Mouse (Mus musculus): ENCODE measurements around the gene Crygd.
A peak's percentile ranks its signal among the peaks of the same experiment; 100 is the strongest.
"Not testable (repeated sequence)": the region's sequence is repeated elsewhere in the genome, so short reads cannot be mapped to it uniquely, and the experiment has no call there.

The Crygd gene

DNA sequence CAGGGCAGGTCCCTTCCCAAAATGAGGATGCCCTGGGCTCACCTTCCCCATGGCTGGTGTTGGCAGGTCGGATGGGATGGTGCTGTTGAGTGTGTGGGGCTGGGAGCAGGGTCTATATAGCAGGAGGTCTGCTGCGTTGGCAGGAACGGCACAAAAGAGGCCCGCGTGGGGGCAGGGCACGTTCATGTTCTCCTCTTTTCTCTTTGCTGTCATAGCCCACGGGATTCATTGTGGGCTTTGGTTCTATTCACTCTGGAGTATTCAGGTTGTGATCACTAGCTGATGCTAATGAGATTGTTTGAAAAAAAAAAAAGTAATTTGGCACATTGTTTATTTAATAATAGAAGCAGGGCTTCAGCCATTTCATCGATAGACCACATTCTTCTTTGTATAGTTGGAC lies at the start of gene Crygd:
Gene Crygd (minus strand): TSS at position 101 of the 400 bp plus-strand sequence.
- DNase-seq = no peak

DNA sequence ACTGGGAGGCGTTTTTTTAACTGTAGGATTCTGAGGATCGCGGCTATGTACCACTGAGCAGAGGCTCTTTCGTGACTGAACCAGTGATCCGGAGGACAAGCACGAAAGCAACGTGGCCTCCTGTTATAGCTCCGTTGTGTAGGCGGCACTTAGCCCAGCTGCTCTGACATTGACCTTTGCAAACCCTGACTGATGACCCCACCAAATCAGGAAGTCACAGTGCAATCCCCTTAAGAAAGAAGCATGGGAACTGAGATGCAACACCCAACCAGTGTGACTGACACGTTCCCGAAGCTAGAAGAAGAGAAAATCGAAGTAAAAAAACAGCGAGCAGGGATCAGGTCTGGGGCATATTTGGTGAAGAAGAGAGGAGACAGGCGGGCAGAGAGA lies 49.5 kb upstream of the Crygd start:
- DNase-seq = no peak

DNA sequence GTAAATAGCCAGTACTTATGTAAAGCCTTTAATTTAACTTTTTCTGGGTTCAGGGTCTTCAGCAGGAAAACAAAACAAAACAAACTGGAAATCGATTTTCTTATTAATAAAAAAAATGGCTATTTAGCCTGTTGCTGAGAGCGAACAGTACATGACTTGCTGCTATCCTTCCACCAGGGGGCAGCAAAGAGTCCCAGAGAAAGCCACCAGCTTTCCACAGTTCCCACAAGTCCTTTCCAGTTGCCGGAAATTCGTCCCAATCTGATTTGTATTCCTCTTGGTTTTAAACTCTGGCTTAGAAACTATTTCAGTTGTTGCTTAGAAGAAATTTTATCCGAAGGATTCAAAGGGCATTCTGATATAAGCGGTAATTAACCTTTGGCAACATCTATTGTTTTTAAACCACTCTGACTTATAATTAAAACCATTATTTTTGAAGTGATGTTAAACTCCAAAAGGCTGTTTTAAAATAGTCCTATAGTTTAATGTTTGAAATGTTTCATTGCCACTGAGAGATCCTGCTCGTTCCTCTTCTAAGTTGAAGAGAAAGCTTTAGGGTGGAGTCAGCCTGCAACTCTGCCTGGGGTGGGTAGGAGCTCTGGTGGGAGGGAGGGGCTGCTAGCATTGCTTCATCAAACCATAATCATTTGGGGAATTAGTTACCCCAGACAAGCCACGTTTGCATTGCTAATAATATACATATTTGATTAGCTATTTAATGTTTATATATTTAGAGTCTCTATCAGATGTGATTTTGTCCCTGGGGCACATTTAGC lies 49.0 kb upstream of the Crygd start:
- DNase-seq = peak; percentile 62 to 71

DNA sequence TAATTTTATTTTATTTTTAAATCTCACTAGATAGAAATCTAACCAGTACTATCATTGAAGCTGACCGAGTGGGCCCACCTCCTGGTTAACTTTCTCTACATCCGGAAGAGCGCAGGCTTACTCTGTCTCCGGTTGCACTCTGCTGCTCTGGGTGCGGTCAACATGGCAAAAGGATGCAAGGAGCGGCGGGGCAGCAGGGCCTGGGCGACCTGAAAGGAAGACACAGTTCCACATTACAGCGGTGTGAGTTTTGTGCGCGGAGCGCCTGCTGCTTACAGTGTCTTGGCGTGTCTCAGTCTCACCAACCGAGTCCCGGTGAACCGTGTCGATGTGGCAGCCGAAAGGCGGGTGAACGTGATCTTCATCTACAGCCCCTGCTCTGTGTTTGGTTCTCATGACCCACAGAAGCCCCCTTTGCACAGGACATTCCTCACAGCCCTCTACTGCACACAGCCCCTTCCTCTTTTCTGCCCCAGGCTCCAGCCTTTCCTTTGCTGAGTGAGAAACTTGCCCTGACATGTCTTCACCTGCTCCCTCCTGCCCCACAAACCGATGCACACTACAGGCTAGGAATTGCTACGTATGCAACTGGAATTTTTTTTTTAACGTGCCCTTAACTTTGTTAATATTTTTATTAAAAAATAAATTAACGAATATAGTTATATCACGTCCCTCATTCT lies 46.6 kb upstream of the Crygd start:
- no peak for DNase-seq

DNA sequence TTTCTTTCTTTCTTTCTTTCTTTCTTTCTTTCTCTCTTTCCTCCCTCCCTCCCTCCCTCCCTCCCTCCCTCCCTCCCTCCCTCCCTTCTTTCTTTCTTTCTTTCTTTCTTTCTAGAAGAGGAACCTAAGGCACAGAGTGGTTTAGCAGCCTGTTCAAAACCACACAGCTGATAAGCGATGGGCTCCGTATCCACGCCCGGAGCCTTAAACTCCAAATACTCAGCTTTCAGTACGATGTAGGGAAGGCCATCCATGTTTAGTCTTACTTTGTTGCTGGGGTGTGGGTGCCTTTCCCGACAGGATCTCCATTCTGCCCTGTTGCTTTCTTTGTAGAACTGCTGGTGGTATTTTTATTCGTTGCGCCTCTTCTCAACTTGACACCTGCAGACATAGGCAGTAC lies 45.9 kb upstream of the Crygd start:
- no peak for DNase-seq

DNA sequence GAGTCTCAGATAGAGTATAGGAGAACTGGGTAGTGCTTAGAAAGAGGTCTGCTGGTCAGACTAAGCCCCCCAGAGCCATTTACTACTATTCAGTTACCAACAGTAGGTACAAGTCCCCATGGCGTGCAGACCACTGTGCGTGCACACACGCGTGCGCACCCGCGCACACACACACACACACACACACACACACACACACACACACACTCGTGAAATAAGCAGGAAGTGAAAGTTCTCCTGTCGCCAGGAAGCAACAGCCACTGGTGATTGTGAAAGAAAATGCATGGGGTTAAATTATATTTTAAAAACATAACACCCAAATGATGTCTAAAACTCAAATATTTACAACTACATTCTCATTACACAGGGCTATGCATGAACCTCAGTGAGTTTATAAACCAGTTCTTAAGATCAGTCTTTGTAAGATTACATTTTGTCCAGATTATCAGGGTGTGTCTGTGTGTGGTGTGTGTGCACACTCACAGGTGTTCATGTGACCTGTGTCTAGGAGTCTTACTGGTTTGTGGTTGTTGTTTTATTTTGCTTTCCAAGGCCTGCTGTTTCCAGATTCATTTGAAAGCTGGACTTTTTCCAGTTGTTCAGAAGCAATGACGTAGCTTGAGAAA lies 44.5 kb upstream of the Crygd start:
- no peak for DNase-seq

DNA sequence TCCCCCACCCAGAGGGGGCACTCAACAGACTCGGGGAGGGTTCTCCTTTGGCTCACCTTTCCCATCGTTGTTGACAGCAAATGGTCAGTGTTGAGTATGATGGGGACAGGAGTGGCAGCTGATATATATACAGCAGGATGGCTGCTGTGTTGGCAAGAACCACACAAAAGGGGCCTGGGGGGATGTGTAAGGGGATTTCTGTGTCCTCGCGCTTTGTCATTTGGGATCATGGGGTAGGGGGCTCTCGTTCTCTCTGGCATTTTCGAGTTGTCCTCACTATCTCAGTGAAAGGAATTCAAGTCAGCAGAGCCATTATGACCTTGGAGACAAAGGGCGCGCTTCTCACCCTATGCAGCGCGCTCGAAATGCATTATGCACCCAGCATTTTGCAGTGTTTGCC lies 40.0 kb upstream of the Crygd start, which contains the start of gene Cryga:
Gene Cryga (minus strand): TSS at position 101 of the 400 bp plus-strand sequence.
- DNase-seq = no peak

DNA sequence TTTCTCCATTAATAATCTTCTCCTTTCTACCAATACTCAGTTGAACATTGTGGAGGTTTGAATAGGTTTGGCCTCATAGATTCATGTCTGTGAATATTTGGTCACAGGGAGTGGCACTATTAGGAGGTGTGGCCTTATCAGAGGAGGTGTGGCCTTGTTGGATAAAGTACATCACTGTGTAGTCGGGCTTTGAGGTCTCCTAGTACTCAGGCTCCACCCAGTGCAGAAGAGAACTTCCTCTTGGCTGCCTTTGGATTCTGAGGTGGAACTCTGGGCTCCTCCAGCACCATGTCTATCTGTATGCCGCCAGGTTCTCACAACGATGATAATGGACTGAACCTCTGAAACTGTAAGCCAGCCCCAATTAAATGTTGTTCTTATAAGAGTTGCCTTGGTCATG lies 33.7 kb upstream of the Crygd start:
- DNase-seq = no peak

DNA sequence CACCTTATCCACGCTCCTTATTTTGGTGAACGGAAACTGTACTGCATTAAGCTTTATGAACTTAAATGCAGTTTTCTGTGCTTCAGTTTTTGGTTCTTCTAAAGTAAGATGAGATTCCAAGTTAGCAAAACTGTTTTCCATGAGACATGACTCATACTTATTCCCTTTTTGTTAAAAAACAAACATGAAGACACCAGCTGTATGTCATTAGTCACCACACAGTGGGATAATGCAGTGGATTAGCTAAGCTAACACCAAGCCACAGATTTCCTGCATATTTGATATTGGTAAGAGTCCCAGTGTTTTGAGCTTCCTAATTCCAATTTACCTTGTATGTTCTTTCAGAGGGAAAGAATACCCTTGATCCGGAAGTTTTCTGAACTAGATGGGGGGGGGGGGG lies 28.3 kb upstream of the Crygd start:
- no peak for DNase-seq

DNA sequence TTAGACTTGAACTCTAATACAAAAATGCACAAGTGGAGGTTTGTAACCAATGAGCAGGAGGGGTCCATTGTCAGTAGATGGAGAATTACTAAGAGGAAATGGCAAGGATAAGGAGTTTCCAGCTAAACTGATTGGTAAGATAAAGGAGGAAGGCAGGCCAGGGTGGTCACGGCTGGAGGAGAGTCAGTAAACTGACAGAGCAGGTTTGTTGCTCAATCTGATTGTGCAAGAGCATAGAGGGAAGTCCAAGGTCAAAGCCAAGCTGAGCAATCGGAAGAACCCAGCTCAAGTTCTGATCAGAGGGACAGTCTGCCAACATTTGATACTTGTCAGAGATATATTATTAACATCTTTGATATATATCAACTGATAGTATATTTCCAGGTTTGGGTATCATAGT lies 27.1 kb upstream of the Crygd start:
- DNase-seq = no peak

DNA sequence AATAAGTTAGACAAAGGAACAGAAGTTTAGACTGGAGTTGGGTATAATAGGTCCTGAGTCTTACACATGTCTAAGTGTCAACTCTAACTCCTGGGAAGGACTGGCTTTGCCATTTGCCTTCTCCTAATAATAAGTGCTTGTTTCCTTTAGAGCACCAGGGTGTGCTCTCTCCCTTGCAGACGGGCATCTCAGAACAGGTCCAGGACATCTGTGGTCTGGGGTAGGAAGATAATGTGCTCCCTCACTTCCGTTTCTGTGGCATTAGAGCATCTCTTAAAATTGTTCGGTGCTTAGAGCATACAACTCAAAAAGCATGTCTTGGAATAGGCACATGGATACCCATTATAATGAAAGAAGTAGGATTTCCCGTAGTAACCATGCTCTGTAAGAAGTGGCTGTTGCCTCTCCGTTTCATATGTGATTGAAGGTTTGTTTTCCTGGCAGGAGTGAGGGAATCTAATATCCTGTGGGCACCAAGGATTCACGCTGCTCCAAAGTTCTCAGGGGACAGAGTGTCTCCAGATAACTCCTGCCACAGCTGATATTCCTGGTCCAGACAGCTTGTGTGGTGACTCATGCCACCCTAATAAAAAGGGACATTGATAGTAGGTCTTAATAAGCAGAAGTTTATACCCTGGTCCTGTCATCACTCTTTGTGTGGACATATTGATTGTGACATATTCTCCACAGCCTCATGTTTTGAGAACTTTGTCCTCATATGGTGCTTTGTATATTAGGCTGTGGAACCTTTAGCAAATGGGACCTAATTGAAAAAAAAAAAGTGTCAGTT lies 25.5 kb upstream of the Crygd start:
- DNase-seq = no peak

DNA sequence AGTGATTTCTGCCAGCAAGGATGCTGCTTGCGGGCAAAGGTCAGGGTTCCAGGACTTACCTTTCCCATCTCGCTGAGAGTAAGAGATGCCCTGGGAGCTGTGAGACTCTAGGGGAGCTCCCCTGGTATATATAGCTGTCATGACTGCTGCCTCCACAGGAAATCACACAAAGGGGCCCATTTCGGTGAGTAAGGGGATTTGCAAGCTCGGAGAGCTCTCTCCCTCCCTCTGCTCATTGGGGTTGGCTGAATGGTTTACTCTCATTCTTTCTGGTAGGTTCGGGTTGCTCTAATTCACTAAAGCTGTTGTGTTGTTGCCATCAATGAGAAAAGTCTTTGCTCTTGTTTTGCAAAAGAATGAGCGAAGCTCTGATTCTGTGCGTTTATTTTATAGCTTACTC lies 18.9 kb upstream of the Crygd start, which contains the start of gene Crygb:
Gene Crygb (minus strand): TSS at position 101 of the 400 bp plus-strand sequence.
- DNase-seq = no peak

DNA sequence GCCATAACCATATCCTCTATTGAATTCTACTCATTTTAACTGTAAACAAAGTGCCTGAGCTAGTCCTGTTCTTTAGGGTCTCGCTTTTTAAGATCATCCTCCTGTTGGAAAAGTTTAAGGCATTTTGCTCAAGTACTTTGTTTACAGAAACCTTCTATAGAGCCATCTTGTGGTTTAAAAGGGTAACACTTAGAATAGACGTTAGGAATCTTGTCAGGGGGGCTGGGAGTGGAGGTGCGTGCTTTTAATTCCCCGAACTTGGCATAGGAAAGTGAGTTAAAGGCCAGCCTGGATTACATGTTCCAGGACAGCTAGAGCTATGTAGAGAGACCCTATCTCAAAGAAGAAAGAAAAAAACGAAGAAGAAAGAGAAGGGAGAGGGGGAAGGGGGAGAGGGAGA lies 12.4 kb upstream of the Crygd start:
- DNase-seq = no peak

DNA sequence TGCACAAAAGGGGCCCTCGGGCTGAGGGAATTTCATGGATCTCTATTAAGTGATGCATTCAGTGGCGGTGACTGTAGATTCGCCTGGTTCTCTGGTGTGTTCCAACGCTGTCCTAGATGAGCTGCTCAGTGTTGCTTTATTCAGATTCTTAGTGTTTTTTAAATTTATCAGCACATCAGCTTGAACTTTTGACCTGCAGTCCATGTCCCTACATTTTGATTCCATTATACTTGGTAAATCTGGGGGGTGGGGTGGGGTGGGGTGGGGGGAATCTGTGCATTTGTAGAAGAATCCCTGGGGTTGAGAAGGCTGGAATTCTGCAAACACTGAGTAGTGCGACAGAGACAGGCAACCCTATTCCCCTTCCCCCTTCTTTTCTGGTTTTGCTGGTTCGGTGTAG lies 10.3 kb upstream of the Crygd start, which contains the start of gene Crygc:
Gene Crygc (minus strand): TSS at position 101 of the 400 bp plus-strand sequence.
- no peak for DNase-seq

DNA sequence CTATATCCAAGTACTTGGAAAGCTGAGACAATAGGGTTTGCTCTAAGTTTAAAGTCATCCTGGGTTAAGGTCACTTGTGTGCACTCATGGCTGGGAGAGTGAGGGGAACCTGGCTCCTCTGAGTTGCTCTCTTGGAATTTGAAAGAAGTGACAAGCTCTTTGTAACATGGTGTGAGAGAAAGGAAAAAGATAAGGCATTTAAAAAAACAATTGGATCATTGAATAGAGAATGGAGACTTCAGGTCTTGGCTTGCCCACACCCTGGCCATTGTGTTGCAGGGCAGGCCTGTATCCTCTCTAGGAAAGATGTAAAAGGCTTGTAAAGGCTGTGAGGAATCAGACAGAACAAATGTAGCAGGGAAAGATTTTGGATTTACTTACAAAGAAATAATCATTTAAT lies 4.6 kb upstream of the Crygd start:
- DNase-seq = no peak

DNA sequence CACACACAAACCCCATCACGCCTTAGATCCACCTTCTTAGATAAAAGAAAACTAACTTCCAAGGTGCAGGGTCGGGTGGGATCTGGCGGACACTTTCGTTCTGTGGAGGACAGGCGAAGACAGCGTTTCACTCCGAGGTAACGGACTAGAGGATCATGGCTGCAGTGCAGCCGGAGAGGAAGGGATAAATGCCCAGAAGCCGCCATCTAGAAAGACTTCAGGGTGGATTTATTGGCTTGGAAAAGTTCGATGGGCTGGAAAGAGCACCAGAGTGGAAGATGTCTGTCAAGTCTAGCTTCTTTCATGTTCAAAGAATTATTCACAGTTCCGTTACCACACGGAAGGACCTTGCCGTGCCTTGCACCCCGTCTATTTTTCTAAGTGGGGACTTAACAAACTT lies 949 bp upstream of the Crygd start:
- DNase-seq = no peak

DNA sequence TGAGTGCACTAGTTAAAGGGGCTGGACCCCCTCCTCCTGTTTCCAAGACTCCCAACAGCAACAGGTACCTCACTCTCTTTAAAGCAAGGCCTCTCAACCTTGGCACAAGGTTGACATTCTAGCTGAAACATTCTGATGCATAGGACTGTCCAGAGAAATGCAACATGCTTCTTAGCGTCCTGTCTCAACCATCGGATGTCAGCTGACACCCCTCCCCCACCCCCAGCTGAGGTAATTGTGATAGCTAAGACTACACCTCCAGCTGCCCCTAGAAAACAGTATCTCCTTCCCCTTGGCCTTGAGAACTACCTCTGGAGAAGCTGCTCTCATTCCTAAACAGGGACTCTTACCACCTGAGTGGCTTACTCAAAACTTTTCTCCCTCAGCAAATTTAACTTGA lies 11.1 kb downstream of the Crygd start:
- no peak for DNase-seq

DNA sequence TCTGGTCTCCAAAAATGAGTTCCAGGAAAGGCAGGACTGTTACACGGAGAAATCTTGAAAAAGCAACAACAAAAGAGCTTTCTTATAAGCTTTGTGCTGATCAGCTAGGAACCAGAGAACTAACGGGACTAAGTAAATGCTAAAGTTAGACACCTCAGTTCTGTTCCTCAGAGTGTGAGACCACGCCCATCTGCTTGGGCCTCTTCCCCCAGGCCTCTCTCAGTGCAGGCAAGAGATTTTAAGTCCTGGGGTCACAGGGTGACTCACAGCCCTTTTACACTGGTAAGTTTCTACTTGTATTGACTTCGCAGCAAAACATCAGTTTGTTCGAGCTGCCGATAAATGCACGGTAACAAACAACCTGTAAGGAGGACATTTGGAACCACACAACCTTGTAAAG lies 11.6 kb downstream of the Crygd start:
- DNase-seq = no peak

DNA sequence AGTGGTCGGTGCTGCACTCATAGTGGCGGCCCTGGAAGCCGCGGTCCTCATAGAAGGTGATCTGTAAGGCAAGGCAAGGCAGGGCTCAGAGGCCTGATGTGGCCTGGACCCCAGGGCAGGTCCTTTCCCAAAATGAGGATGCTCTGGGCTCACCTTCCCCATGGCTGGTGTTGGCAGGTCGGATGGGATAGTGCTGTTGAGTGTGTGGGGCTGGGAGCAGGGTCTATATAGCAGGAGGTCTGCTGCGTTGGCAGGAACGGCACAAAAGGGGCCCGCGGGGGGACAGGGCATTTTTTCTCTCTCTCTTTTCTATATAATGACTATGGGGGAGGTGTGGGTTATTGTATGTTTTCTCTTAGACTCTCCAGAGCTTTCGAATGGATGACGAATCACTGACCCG lies 12.3 kb downstream of the Crygd start, which contains the start of gene Cryge:
Gene Cryge (minus strand): TSS at position 198 of the 400 bp plus-strand sequence.
- not testable (repeated sequence) for DNase-seq

DNA sequence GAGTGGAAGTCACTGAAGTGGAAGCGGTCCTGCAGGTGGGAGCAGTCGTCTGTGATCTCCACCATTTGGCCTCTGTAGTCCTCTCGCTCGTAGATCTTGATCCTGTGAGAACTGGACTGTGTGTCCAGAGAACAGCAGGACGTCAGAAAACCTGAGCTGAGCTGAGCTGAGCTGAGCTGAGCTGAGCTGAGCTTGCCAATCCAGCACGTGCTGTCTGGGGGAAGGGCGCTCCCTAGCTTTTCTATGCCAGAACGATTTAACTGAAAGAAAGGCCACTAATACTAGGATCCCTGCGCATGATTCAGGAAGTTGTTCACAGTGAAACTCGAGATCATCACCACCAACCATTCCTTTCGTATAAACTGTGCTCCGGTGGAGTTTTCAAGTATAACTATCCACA lies 14.5 kb downstream of the Crygd start:
- DNase-seq = peak; percentile 10 to 23

DNA sequence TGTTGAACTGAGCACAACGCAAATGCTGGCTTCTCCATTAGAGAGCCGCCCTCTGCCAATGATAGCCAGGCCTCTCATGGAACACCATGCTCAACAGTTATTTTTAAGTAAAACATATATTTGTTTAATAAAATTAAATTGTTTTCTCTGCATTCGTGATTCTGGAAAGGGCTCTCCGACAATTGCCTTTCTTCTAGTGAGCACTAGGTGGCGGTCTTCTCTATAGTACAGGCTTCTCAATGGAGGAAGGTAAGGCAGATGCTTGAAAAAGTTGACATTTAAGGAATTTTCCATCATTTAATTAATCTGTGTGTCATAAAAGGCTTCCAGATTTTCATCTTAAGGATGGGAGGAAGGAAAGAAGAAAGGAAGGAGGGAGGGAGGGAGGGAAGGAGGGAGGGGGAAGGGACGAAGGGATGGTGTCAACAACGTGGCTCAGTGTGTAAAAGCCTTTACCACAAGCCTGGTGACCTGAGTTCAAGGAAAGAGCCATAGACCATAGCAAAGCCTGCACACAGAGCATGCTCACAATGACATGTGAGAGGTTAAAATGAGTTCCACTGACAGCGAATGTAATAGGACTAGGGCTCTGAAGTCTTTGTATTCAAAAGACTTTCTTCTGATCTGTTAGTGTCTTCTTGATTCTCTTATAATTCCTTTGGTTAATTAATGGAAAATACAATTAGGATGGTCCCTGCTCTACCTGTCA lies 16.7 kb downstream of the Crygd start:
- peak; percentile 4 to 8 for DNase-seq

DNA sequence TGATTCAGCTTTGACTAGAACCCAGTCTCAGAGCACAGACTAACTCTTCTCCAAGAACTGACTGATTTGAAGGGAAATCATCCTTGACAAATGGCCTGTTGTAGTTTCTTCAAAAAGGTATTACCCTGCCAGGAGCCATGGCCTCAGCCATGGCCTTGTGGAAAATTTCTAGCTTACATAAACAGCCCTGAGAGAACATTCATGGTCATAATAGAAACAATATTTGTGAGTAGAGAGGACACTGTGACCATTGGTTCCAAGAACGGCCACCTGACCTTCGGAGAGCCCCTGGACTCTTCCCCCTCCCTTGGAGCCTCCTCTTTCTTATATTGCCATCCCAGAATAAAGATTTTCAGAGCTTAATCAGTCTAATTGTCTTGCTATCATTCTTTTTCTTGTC lies 19.8 kb downstream of the Crygd start:
- DNase-seq = no peak
